Mouse (Mus musculus) forebrain, embryonic 15.5 days (tissue): ENCODE measurements at regions not wholly inside any gene's neighbourhood (a gene's known extent, or its start where the extent isn't known, plus 50 kb on each side); places are given as distances from the start of the nearest gene placed in this dataset.

ENCODE experiments used
- ATAC-seq: fragments of 200-750 bp; cut with Nextera tagmentation; replicated peaks from 2 replicates; pipeline ENCODE4 v1.8.0; 2017; ENCODE audit warnings: mild to moderate bottlenecking, moderate TSS enrichment, moderate library complexity
- H3K27ac ChIP-seq: fragments of 300-500 bp; sonication (generic); replicated peaks from 2 replicates; pipeline ENCODE4 v1.5.1; 2015; ENCODE audit warnings: mild to moderate bottlenecking, inconsistent platforms
- H3K27me3 ChIP-seq: fragments of 300-500 bp; sonication (generic); 2 replicates; pipeline ENCODE4 v1.6.1; 2015; ENCODE audit warnings: inconsistent platforms
- H3K36me3 ChIP-seq: fragments of 300-500 bp; sonication (generic); 2 replicates; pipeline ENCODE4 v1.6.1; 2015; ENCODE audit warnings: mild to moderate bottlenecking, inconsistent platforms
- H3K4me1 ChIP-seq: fragments of 300-500 bp; sonication (generic); 2 replicates; pipeline ENCODE4 v1.6.1; 2015; ENCODE audit warnings: inconsistent platforms
- H3K4me2 ChIP-seq: fragments of 300-500 bp; sonication (generic); replicated peaks from 2 replicates; pipeline ENCODE4 v1.6.1; 2015; ENCODE audit warnings: mild to moderate bottlenecking, inconsistent platforms
- H3K4me3 ChIP-seq: fragments of 300-500 bp; sonication (generic); 2 replicates; pipeline ENCODE4 v1.5.1; 2015; ENCODE audit warnings: mild to moderate bottlenecking, inconsistent platforms
- H3K9ac ChIP-seq: fragments of 300-500 bp; sonication (generic); replicated peaks from 2 replicates; pipeline ENCODE4 v1.6.1; 2015; ENCODE audit warnings: mild to moderate bottlenecking, inconsistent platforms
- H3K9me3 ChIP-seq: fragments of 300-500 bp; sonication (generic); 2 replicates; pipeline ENCODE4 v1.6.1; 2016; ENCODE audit warnings: inconsistent platforms
- WGBS: fragments of 180-500 bp; shearing (Covaris S2); methylation state at CpG from one replicate; pipeline ENCODE4 v1.1.7; 2015; ENCODE audit warnings: mixed read lengths; 5-methylcytosine and 5-hydroxymethylcytosine counted together

DNA sequence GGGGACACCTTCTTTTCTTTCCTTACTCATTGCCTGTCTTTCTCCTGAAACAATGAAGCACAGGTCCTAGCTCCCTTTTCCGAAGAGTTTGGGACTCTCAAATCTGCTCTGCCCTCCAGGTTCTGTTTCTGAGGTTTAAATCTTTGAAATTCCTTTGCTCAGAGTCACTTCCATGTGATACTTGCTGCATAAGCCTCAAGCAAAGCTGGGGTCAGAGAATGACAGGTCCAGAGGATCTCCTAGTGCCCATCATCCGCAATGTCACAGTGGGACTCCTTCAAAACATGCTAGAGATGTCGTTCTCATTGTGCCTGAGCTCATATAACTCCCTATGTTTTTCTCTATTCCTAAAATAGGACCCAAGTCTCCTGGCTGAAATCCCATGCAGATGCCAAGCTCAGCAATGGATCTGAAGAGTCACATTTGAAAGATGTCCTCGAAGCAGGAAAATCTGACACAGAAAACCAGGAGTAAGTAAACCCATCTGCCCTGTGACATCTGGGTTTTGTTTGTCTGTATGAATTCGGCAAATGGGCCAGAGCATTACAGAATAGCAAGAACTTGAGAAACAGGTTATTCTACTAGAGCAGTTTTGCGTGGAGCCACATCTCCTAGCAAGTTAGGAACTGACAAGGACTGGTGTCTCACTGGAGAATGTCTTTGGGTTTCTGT lies 634.6 kb downstream of the Epha4 start:
- Histone ChIP-seq H3K27ac (no peak overlapping the region), H3K4me3 (no peak overlapping the region), H3K4me2 (no peak overlapping the region), H3K9me3 (no peaks in the 10 kb centered on the region), H3K27me3 (no peaks in the 10 kb centered on the region), H3K36me3 (no peaks in the 10 kb centered on the region), H3K9ac (no peak overlapping the region), H3K4me1 (no peaks in the 10 kb centered on the region)
- no peak for ATAC-seq
- WGBS: 89% methylated on average over 6 of the region's 6 CpGs

GRCm38 (mm10) chr1:76880783-76881145 lies 634.1 kb downstream of the Epha4 start:
- no peak for ATAC-seq
- Histone ChIP-seq H3K27me3 (no peaks in the 10 kb centered on the region), H3K36me3 (no peaks in the 10 kb centered on the region), H3K27ac (no peak overlapping the region), H3K9ac (no peak overlapping the region), H3K4me3 (no peak overlapping the region), H3K9me3 (no peaks in the 10 kb centered on the region), H3K4me2 (no peak overlapping the region), H3K4me1 (no peaks in the 10 kb centered on the region)
- WGBS: 85% methylated on average over 4 of the region's 4 CpGs

GRCm38 (mm10) chr1:76896152-76896864 lies 618.6 kb downstream of the Epha4 start:
- WGBS: 44% methylated on average over 17 of the region's 17 CpGs
- no peak overlapping the region for H3K4me2 ChIP-seq
- H3K27ac ChIP-seq: no peak overlapping the region
- no peaks in the 10 kb centered on the region for H3K36me3 ChIP-seq
- no peaks in the 10 kb centered on the region for H3K4me1 ChIP-seq
- H3K9me3 ChIP-seq: no peaks in the 10 kb centered on the region
- H3K9ac ChIP-seq: no peak overlapping the region
- no peak for ATAC-seq
- H3K4me3 ChIP-seq: no peak overlapping the region
- no peaks in the 10 kb centered on the region for H3K27me3 ChIP-seq

DNA sequence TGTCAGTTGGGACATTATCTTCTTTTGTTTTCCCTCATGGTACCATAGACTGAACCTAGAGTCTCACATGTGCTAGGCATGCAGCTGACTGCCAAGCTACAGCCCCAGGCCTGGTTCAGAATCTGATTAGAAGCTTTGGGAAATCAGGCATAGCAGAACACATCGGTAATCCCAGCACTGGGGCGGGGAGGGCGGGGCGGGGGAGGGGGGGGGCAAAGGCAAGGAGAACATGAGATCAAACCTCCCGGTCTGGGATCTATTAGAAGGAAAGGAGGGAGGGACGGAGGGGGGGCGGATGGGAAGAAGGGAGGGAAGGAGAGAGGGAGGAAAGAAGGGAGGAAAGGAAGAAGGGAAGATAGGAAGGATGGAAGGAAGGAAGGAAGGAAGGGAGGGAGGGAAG lies 617.5 kb downstream of the Epha4 start:
- Histone ChIP-seq H3K9me3 (no peaks in the 10 kb centered on the region), H3K4me3 (no peak overlapping the region), H3K36me3 (no peaks in the 10 kb centered on the region), H3K27me3 (no peaks in the 10 kb centered on the region), H3K4me2 (no peak overlapping the region), H3K4me1 (no peaks in the 10 kb centered on the region), H3K27ac (no peak overlapping the region), H3K9ac (no peak overlapping the region)
- ATAC-seq: no peak
- 40% methylated on average over 5 of the region's 7 CpGs for WGBS

DNA sequence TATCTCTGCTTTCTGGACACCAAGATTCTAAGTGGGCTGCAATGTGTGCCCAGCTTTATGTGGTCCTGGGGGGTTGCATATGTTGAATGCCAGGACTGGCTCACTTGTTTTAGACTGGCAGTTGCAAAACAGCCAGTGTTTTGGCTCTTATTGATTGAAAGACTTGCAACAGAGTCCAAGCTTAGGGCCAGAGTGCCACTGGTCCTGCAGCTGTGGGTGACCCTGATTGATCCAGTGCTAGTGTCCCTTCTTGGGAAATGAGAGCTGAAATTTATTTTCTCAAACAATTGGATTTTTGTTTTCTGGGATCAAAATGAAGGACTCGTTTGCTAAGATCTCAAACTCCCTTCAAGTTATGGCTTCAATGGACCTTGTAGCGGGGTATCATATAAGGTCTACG lies 603.4 kb downstream of the Epha4 start:
- no peaks in the 10 kb centered on the region for H3K4me1 ChIP-seq
- 92% methylated on average over 3 of the region's 3 CpGs for WGBS
- H3K36me3 ChIP-seq: no peaks in the 10 kb centered on the region
- H3K4me3 ChIP-seq: no peak overlapping the region
- no peak overlapping the region for H3K4me2 ChIP-seq
- no peaks in the 10 kb centered on the region for H3K9me3 ChIP-seq
- no peaks in the 10 kb centered on the region for H3K27me3 ChIP-seq
- H3K9ac ChIP-seq: no peak overlapping the region
- H3K27ac ChIP-seq: no peak overlapping the region
- no peak for ATAC-seq

GRCm38 (mm10) chr1:76919541-76919940 lies 595.3 kb downstream of the Epha4 start:
- WGBS: 65% methylated on average over 2 of the region's 2 CpGs
- H3K27ac ChIP-seq: no peak overlapping the region
- H3K27me3 ChIP-seq: no peaks in the 10 kb centered on the region
- ATAC-seq: no peak
- no peaks in the 10 kb centered on the region for H3K4me1 ChIP-seq
- H3K9ac ChIP-seq: no peak overlapping the region
- H3K9me3 ChIP-seq: no peaks in the 10 kb centered on the region
- H3K4me2 ChIP-seq: no peak overlapping the region
- H3K36me3 ChIP-seq: no peaks in the 10 kb centered on the region
- no peak overlapping the region for H3K4me3 ChIP-seq

- no peaks in the 10 kb centered on the region for H3K9me3 ChIP-seq
- H3K4me3 ChIP-seq: no peak overlapping the region
- H3K4me2 ChIP-seq: no peak overlapping the region
- no peak for ATAC-seq
- no peak overlapping the region for H3K9ac ChIP-seq
- no peaks in the 10 kb centered on the region for H3K27me3 ChIP-seq
- H3K4me1 ChIP-seq: no peaks in the 10 kb centered on the region
- no peaks in the 10 kb centered on the region for H3K36me3 ChIP-seq
- H3K27ac ChIP-seq: no peak overlapping the region
Observed at GRCm38 (mm10) chr1:76920634-76921033, 594.3 kb downstream of the Epha4 start.

GRCm38 (mm10) chr1:76927041-76927440 lies 587.8 kb downstream of the Epha4 start:
- ATAC-seq: no peak
- Histone ChIP-seq H3K36me3 (no peaks in the 10 kb centered on the region), H3K9ac (no peak overlapping the region), H3K27ac (no peak overlapping the region), H3K27me3 (no peaks in the 10 kb centered on the region), H3K4me1 (no peaks in the 10 kb centered on the region), H3K9me3 (no peaks in the 10 kb centered on the region), H3K4me2 (no peak overlapping the region), H3K4me3 (no peak overlapping the region)
- 86% methylated on average over 5 of the region's 5 CpGs for WGBS

- ATAC-seq: no peak
- H3K4me1 ChIP-seq: no peaks in the 10 kb centered on the region
- no peak overlapping the region for H3K9ac ChIP-seq
- H3K27ac ChIP-seq: no peak overlapping the region
- H3K36me3 ChIP-seq: no peaks in the 10 kb centered on the region
- no peak overlapping the region for H3K4me3 ChIP-seq
- WGBS: 89% methylated on average over 2 of the region's 2 CpGs
- no peaks in the 10 kb centered on the region for H3K9me3 ChIP-seq
- no peaks in the 10 kb centered on the region for H3K27me3 ChIP-seq
- no peak overlapping the region for H3K4me2 ChIP-seq
Observed at GRCm38 (mm10) chr1:76928035-76928434, 586.9 kb downstream of the Epha4 start.

- no peak for ATAC-seq
- Histone ChIP-seq H3K27me3 (no peaks in the 10 kb centered on the region), H3K4me1 (no peaks in the 10 kb centered on the region), H3K36me3 (no peaks in the 10 kb centered on the region), H3K4me3 (no peak overlapping the region), H3K9ac (no peak overlapping the region), H3K9me3 (no peaks in the 10 kb centered on the region), H3K27ac (no peak overlapping the region), H3K4me2 (no peak overlapping the region)
- WGBS: 84% methylated on average over 4 of the region's 4 CpGs
Observed at GRCm38 (mm10) chr1:76933460-76933859, 581.4 kb downstream of the Epha4 start.

GRCm38 (mm10) chr1:76942730-76943129 lies 572.2 kb downstream of the Epha4 start:
- ATAC-seq: no peak; the same call in 1 of the 2 replicates
- Histone ChIP-seq H3K9me3 (no peaks in the 10 kb centered on the region), H3K4me1 (0 out of 2 replicates have a peak, but pooled peaks cover 6% of the 10 kb centered on the region), H3K27ac (no peak overlapping the region), H3K4me3 (no peak overlapping the region), H3K4me2 (no peak overlapping the region), H3K27me3 (no peaks in the 10 kb centered on the region), H3K36me3 (no peaks in the 10 kb centered on the region), H3K9ac (no peak overlapping the region)
- WGBS: 31% methylated on average over 3 of the region's 3 CpGs

- no peaks in the 10 kb centered on the region for H3K36me3 ChIP-seq
- H3K4me3 ChIP-seq: no peak overlapping the region
- 0 out of 2 replicates have a peak, but pooled peaks cover 6% of the 10 kb centered on the region for H3K4me1 ChIP-seq
- no peaks in the 10 kb centered on the region for H3K27me3 ChIP-seq
- 87% methylated on average over 4 of the region's 4 CpGs for WGBS
- H3K9ac ChIP-seq: no peak overlapping the region
- no peak overlapping the region for H3K27ac ChIP-seq
- no peak for ATAC-seq
- no peaks in the 10 kb centered on the region for H3K9me3 ChIP-seq
- H3K4me2 ChIP-seq: no peak overlapping the region
Observed at GRCm38 (mm10) chr1:76944046-76944445, 570.8 kb downstream of the Epha4 start.

- Histone ChIP-seq H3K9ac (no peak overlapping the region), H3K4me2 (no peak overlapping the region), H3K4me3 (no peak overlapping the region), H3K4me1 (no peaks in the 10 kb centered on the region), H3K27me3 (no peaks in the 10 kb centered on the region), H3K36me3 (no peaks in the 10 kb centered on the region), H3K27ac (no peak overlapping the region), H3K9me3 (no peaks in the 10 kb centered on the region)
- no peak for ATAC-seq
Observed at GRCm38 (mm10) chr1:76955031-76955430, 559.9 kb downstream of the Epha4 start.
